Mouse (Mus musculus) embryonic facial prominence, embryonic 15.5 days (tissue): ENCODE measurements around the gene Asna1. TPM values are rescaled to one million over a fixed set of nuclear protein-coding genes. Genes with fewer than 3 reads are reported as not detected.

Experiments
- ATAC-seq: fragments of 200-750 bp; cut with Nextera tagmentation; 2 replicates; pipeline ENCODE4 v1.8.0; 2017; ENCODE audit warnings: low read depth, moderate TSS enrichment; ENCODE audit not compliant: insufficient number of reproducible peaks, low FRiP score, low TSS enrichment
- H3K27ac ChIP-seq: fragments of 300-500 bp; sonication (generic); replicated peaks from 2 replicates; pipeline ENCODE4 v1.5.1; 2015; ENCODE audit warnings: mild to moderate bottlenecking, inconsistent platforms
- H3K27me3 ChIP-seq: fragments of 300-500 bp; sonication (generic); 2 replicates; pipeline ENCODE4 v1.6.1; 2015; ENCODE audit warnings: inconsistent platforms
- H3K36me3 ChIP-seq: fragments of 300-500 bp; sonication (generic); 2 replicates; pipeline ENCODE4 v1.6.1; 2015; ENCODE audit warnings: mild to moderate bottlenecking, inconsistent platforms
- H3K4me1 ChIP-seq: fragments of 300-500 bp; sonication (generic); 2 replicates; pipeline ENCODE4 v1.6.1; 2015; ENCODE audit warnings: inconsistent platforms
- H3K4me2 ChIP-seq: fragments of 300-500 bp; sonication (generic); replicated peaks from 2 replicates; pipeline ENCODE4 v1.6.1; 2015; ENCODE audit warnings: mild to moderate bottlenecking, inconsistent platforms
- H3K4me3 ChIP-seq: fragments of 300-500 bp; sonication (generic); replicated peaks from 2 replicates; pipeline ENCODE4 v1.5.1; 2015; ENCODE audit warnings: mild to moderate bottlenecking, inconsistent platforms
- H3K9ac ChIP-seq: fragments of 300-500 bp; sonication (generic); 2 replicates; pipeline ENCODE4 v1.6.1; 2015; ENCODE audit warnings: inconsistent platforms
- H3K9me3 ChIP-seq: fragments of 300-500 bp; sonication (generic); replicated peaks from 2 replicates; pipeline ENCODE4 v1.6.1; 2016; ENCODE audit warnings: inconsistent platforms
- WGBS: fragments of 180-500 bp; shearing (Covaris S2); methylation state at CpG from one replicate; pipeline ENCODE4 v1.1.7; 2015; 5-methylcytosine and 5-hydroxymethylcytosine counted together
- polyA plus RNA-seq: library from polyadenylated mRNA; unstranded; fragments of >200 nt; fragmentation: Nextera tagmentation; extraction: Ambion mirVana; gene quantifications from 2 replicates; pipeline ENCODE4 v1.2.1, GENCODE M21; 2015

Gene Asna1
- polyA plus RNA-seq, 1 experiment from 2014 or later = 119 TPM

GRCm38 (mm10) chr8:84989311-84989731 is 35.8 kb downstream of the Asna1 start:
- no peaks in the 10 kb centered on the region for H3K9me3 ChIP-seq
- H3K27ac ChIP-seq = peak overlapping the region; percentile 61
- H3K4me2 ChIP-seq = peak overlapping the region; percentile 92
- peak overlapping the region; percentile 66 for H3K4me3 ChIP-seq
- no peak for ATAC-seq
- WGBS = 5% methylated on average over 15 of the region's 15 CpGs
- no peaks in the 10 kb centered on the region for H3K36me3 ChIP-seq
- H3K4me1 ChIP-seq = peaks cover 37% of the 10 kb centered on the region
- H3K9ac ChIP-seq = no peak overlapping the region
- H3K27me3 ChIP-seq = peaks cover 12% of the 10 kb centered on the region; the same call in 1 of the 2 replicates

GRCm38 (mm10) chr8:84987903-84988302 is 37.2 kb downstream of the Asna1 start:
- Histone ChIP-seq H3K4me3 (no peak overlapping the region), H3K9me3 (no peaks in the 10 kb centered on the region), H3K27ac (no peak overlapping the region), H3K4me2 (no peak overlapping the region), H3K4me1 (peaks cover 45% of the 10 kb centered on the region), H3K9ac (no peak overlapping the region), H3K27me3 (peaks cover 12% of the 10 kb centered on the region; the same call in 1 of the 2 replicates), H3K36me3 (no peaks in the 10 kb centered on the region)
- WGBS = 69% methylated on average over 2 of the region's 2 CpGs
- ATAC-seq = no peak

GRCm38 (mm10) chr8:84987388-84987787 is 37.7 kb downstream of the Asna1 start:
- Histone ChIP-seq H3K4me1 (peaks cover 50% of the 10 kb centered on the region), H3K9ac (no peak overlapping the region), H3K27ac (no peak overlapping the region), H3K4me3 (no peak overlapping the region), H3K27me3 (peaks cover 12% of the 10 kb centered on the region; the same call in 1 of the 2 replicates), H3K4me2 (no peak overlapping the region), H3K9me3 (no peaks in the 10 kb centered on the region), H3K36me3 (no peaks in the 10 kb centered on the region)
- WGBS = 79% methylated on average over 5 of the region's 5 CpGs
- ATAC-seq = no peak

DNA sequence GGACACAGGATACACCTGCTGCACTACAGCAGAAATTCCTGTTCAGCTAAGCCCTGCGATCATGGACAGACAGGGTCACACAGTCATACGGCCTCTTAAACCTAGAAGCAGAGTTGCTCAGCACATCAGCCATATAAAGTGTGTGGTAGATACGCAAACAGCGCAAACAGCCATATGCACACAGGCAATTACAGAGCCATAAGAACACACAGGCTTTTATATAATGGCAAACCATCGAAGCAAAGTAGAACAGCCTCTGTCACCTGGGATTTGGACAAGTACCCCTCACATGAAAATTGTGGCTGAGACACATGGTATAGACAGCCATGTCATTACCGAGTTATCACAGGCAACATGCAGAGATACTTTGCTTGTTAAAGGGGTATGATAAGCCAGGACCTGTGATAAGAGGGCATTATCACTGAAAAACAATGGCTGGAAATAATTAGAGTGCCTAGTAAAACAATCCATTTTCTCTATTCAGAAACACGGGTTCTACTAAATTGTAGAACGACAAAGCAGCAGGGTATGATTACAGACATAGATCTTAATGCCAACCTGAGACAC is 38.6 kb downstream of the Asna1 start:
- peaks cover 12% of the 10 kb centered on the region; the same call in 1 of the 2 replicates for H3K27me3 ChIP-seq
- ATAC-seq = no peak
- WGBS = 34% methylated on average over 8 of the region's 8 CpGs
- H3K27ac ChIP-seq = peak overlapping the region; percentile 88
- peak overlapping the region; percentile 99 for H3K4me2 ChIP-seq
- peaks cover 59% of the 10 kb centered on the region for H3K4me1 ChIP-seq
- no peaks in the 10 kb centered on the region for H3K36me3 ChIP-seq
- no peaks in the 10 kb centered on the region for H3K9me3 ChIP-seq
- no peak overlapping the region for H3K9ac ChIP-seq
- peak overlapping the region; percentile 53 for H3K4me3 ChIP-seq

GRCm38 (mm10) chr8:84985684-84986378 is 39.2 kb downstream of the Asna1 start:
- Histone ChIP-seq H3K4me3 (peak overlapping the region; percentile 53), H3K9ac (peak overlapping the region; percentile 46), H3K4me1 (peaks cover 61% of the 10 kb centered on the region), H3K9me3 (no peaks in the 10 kb centered on the region), H3K27ac (peak overlapping the region; percentile 88), H3K27me3 (peaks cover 12% of the 10 kb centered on the region; the same call in 1 of the 2 replicates), H3K4me2 (peak overlapping the region; percentile 99), H3K36me3 (no peaks in the 10 kb centered on the region)
- no peak for ATAC-seq
- WGBS = under 1% methylated on average over 53 of the region's 53 CpGs

DNA sequence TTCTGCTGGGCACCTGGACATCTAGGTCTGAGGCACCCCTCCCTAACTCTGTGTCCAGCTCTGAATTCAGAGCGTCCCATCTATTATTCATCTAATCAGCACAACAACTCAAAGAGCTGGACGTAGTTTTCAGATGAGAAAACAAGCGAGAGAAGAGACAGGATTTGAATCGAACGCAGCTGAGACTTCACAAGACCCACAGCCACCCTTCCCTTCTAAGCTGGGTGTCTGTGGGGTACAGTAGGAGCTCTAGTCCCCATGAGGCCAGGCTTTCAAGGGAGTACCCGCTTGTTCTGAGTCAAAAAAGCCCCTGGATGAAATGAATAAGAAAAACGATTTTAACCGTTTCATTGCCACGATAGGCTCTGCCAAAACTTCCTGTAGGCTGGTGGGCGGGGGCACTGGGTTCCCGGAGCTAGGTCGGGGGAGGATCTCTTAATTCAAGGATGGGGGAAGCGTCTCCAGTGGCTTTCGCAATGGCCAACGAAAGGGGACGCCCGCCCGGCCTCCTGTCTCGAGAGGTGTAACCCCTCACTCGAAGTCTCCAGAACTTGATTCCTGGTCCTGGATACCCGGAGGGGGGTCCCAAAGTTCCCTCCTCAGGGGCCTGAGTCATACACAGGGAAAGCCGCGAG is 39.9 kb downstream of the Asna1 start:
- ATAC-seq = no peak
- Histone ChIP-seq H3K4me3 (peak overlapping the region; percentile 53), H3K9ac (peak overlapping the region; percentile 46), H3K27me3 (peaks cover 12% of the 10 kb centered on the region; the same call in 1 of the 2 replicates), H3K4me1 (peaks cover 63% of the 10 kb centered on the region), H3K27ac (peak overlapping the region; percentile 88), H3K4me2 (peak overlapping the region; percentile 99), H3K36me3 (no peaks in the 10 kb centered on the region), H3K9me3 (no peaks in the 10 kb centered on the region)
- under 1% methylated on average over 23 of the region's 23 CpGs for WGBS

DNA sequence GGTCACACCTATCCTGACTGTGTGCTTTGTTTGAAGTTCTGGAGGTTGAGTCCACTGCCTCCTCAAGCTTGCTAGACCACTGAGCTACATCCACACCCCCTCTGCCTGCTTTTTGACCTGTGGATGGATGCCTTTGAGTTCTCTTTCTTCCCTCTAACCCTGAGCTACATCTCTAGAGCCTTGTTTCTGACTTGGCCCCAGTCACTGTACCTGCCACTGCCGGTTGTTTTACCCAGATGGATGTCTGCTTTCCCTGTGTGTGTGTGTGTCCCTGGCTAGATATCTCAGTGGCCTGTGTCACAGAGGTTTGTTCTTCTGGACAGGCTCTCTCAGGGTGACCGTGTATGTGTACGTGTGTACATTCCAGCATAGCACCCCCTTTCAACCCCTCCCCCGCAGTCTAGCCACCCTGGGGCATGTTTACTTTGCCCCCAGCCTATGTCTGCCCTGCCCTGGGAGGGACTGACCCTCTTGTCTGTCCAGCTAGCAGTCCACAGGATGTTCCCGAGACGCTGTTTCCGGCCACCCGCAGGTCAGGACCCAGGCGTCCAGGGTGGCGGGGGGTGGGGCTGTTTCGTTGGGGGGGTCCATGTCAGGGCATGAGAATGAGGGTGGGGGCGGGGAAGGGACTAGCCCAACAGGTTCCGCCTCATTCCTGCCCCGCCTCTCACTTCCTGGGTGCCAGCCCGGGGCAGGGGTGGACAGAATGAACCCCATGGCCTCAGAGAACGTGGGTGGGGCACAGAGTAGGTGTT is 40.6 kb downstream of the Asna1 start:
- ATAC-seq = no peak
- peak overlapping the region; percentile 88 for H3K27ac ChIP-seq
- H3K4me1 ChIP-seq = peaks cover 69% of the 10 kb centered on the region
- H3K9ac ChIP-seq = no peak overlapping the region
- H3K4me2 ChIP-seq = peak overlapping the region; percentile 99
- H3K9me3 ChIP-seq = no peaks in the 10 kb centered on the region
- H3K27me3 ChIP-seq = peaks cover 12% of the 10 kb centered on the region; the same call in 1 of the 2 replicates
- no peaks in the 10 kb centered on the region for H3K36me3 ChIP-seq
- 4% methylated on average over 16 of the region's 16 CpGs for WGBS
- H3K4me3 ChIP-seq = peak overlapping the region; percentile 53

DNA sequence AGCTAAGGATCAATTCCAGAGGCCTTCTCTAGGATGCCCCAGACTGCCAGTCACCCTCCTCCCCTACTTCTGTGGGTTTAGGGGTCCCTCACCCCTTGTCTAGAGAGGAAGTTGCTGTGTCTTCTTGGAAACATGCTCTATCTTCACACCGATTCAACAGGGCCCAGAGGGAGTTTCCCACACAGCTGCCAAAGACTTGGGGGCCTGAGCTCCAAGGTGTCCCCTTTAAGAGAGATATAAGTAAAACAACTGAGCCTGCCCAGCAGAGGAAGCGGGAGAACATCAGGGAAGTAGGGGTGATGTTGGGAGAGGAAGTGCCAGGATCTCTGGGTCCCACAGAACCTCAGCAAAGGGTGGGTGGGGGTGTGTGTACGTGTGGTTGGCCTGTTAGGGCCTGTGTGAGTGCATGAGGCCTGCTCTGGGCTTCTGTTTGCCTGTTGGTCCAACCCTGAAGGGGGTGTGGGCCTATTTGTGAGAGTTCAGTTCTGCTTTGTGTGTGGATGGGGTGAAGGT is 42.5 kb downstream of the Asna1 start:
- H3K9me3 ChIP-seq = no peaks in the 10 kb centered on the region
- no peak overlapping the region for H3K4me3 ChIP-seq
- H3K36me3 ChIP-seq = no peaks in the 10 kb centered on the region
- H3K27me3 ChIP-seq = peaks cover 13% of the 10 kb centered on the region
- peak overlapping the region; percentile 80 for H3K27ac ChIP-seq
- WGBS = 41% methylated on average over 3 of the region's 3 CpGs
- no peak overlapping the region for H3K9ac ChIP-seq
- ATAC-seq = no peak
- H3K4me1 ChIP-seq = peaks cover 82% of the 10 kb centered on the region
- no peak overlapping the region for H3K4me2 ChIP-seq

DNA sequence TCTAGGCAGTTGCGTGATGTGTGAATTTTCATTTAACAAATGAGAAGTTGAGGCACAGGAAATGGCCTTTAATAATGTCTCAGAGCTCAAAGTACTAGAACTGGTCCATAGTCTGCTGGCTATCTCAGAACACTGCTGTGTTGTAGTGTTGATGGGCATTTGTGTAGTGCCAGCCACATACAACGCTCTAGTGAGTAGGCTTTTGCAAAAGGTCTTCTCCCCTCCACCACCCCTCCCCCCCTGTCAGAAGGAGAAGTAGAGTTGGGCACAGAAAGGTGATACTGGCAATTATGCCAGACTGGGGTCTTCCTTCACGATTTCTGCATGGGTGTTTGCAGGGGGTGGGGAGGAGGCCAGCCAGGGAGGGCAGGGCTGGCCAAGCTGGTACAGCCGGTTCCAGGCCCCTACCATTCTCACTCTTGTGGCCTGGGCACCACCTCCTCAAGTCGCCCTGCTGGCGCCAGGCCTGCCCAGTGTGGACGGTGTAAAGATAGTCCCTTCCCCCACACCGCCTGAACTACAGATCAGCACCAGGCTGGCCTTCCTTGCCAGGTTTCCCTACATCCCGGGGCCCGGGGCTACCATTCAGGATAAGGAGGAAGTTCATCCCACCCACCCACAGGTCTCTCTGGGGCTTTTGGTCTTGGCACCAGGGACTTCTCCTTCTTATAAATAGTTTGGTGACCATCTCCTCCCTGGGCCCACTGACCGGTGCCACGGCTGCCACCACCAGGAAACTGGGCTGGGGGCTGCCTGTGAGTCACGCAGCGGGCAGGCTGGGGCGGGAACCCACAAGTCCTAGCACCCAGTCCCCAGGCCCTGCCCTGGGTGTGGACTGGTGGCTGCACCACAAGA is 43.2 kb downstream of the Asna1 start:
- no peak overlapping the region for H3K9ac ChIP-seq
- no peaks in the 10 kb centered on the region for H3K36me3 ChIP-seq
- H3K27me3 ChIP-seq = peaks cover 17% of the 10 kb centered on the region
- no peaks in the 10 kb centered on the region for H3K9me3 ChIP-seq
- peak overlapping the region; percentile 80 for H3K27ac ChIP-seq
- no peak for ATAC-seq
- H3K4me3 ChIP-seq = no peak overlapping the region
- WGBS = 62% methylated on average over 15 of the region's 15 CpGs
- peaks cover 89% of the 10 kb centered on the region for H3K4me1 ChIP-seq
- H3K4me2 ChIP-seq = no peak overlapping the region

DNA sequence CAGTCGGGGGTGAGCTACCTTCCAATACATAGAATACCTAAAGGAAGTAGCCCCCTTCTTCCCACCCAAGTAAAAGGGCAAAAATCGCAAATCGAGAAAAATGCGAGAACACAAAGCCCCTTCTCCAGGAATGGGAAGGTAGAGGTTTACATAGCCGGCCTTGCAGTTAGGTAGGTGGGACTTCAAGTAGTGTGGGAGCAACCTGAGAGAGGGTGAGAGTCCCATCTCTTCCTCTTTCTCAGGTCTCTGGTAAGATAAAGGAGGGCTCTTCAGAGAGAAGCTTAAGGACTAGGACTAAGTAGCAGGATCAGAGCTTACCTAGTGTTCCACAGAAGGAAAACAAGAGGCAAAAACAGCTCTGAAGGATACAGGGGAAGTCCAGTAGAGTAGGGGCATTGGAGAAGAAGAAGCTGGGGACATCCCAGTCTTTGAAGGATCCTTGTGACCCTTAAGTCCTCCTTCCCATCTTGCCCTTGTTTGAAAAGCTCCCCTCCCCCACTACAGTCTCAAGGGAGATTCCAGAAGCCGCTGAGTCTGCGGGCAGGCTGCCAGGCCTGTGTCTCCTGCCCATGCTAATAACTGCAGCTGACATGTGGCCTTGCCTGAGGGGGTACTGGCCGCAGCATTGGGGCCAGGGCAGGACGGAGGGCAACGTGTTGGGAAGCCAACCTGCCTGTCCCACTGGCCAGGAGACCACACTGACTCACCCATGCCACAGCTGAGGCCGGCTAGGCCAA is 44.3 kb downstream of the Asna1 start:
- H3K4me2 ChIP-seq = peak overlapping the region; percentile 99
- peaks cover 93% of the 10 kb centered on the region for H3K4me1 ChIP-seq
- H3K36me3 ChIP-seq = no peaks in the 10 kb centered on the region
- H3K27me3 ChIP-seq = peaks cover 11% of the 10 kb centered on the region
- H3K4me3 ChIP-seq = peak overlapping the region; percentile 67
- H3K9ac ChIP-seq = no peak overlapping the region
- WGBS = 21% methylated on average over 11 of the region's 11 CpGs
- no peak for ATAC-seq
- no peaks in the 10 kb centered on the region for H3K9me3 ChIP-seq
- peak overlapping the region; percentile 80 for H3K27ac ChIP-seq
